Mouse (Mus musculus) CD4-positive, CD25-positive, alpha-beta regulatory T cell, adult 2 months (primary cell): ENCODE results near the gene Ppm1h.

Source experiments
- DNase-seq: peaks from one replicate; pipeline ENCODE4 v3.0.0-alpha.2; 2012; ENCODE audit warnings: low read depth, low spot score

The Ppm1h gene

GRCm38 (mm10) chr10:122768204-122768892, 89.8 kb downstream of the Ppm1h start:
- DNase-seq, result no peak

- no peak for DNase-seq
Measured at GRCm38 (mm10) chr10:122768893-122769341, 90.4 kb downstream of the Ppm1h start.

- no peak for DNase-seq
Measured at GRCm38 (mm10) chr10:122770337-122770736, 91.8 kb downstream of the Ppm1h start.

- DNase-seq, result no peak
Measured at GRCm38 (mm10) chr10:122770987-122771386, 92.4 kb downstream of the Ppm1h start.

- no peak for DNase-seq
Measured at GRCm38 (mm10) chr10:122774169-122774568, 95.6 kb downstream of the Ppm1h start.

- no peak for DNase-seq
Measured at GRCm38 (mm10) chr10:122777436-122777835, 98.9 kb downstream of the Ppm1h start.

GRCm38 (mm10) chr10:122777939-122778655, 99.5 kb downstream of the Ppm1h start:
- DNase-seq, result no peak

GRCm38 (mm10) chr10:122779351-122779750, 100.8 kb downstream of the Ppm1h start:
- no peak for DNase-seq

- no peak for DNase-seq
Measured at GRCm38 (mm10) chr10:122782755-122783154, 104.2 kb downstream of the Ppm1h start.

- no peak for DNase-seq
Measured at GRCm38 (mm10) chr10:122789648-122790170, 111.1 kb downstream of the Ppm1h start.

GRCm38 (mm10) chr10:122792021-122792966, 113.7 kb downstream of the Ppm1h start:
- DNase-seq, result peak; percentile 50

GRCm38 (mm10) chr10:122793193-122793592, 114.6 kb downstream of the Ppm1h start:
- DNase-seq, result no peak

- peak; percentile 94 for DNase-seq
Measured at GRCm38 (mm10) chr10:122794187-122794850, 115.8 kb downstream of the Ppm1h start.

GRCm38 (mm10) chr10:122797955-122798354, 119.4 kb downstream of the Ppm1h start:
- peak; percentile 63 for DNase-seq

- peak; percentile 88 for DNase-seq
Measured at GRCm38 (mm10) chr10:122800003-122800731, 121.6 kb downstream of the Ppm1h start.

- peak; percentile 68 for DNase-seq
Measured at GRCm38 (mm10) chr10:122800732-122801110, 122.2 kb downstream of the Ppm1h start.

- peak; percentile 30 for DNase-seq
Measured at GRCm38 (mm10) chr10:122802218-122802617, 123.7 kb downstream of the Ppm1h start.

GRCm38 (mm10) chr10:122802901-122803300, 124.3 kb downstream of the Ppm1h start:
- DNase-seq, result no peak

GRCm38 (mm10) chr10:122803906-122804305, 125.3 kb downstream of the Ppm1h start:
- peak; percentile 90 for DNase-seq

GRCm38 (mm10) chr10:122805866-122806265, 127.3 kb downstream of the Ppm1h start:
- no peak for DNase-seq
